Mouse (Mus musculus): ENCODE measurements around the gene Olfr589.

GRCm38 (mm10) chr7:103169697-103170096 is 13.5 kb upstream of the Olfr589 start:
- TF ChIP-seq CTCF (IDR thresholded peaks at IDR 0.05; ENCODE audit: borderline replicate concordance, control insufficient read depth, extremely low read depth, insufficient read depth, low read length, poor library complexity) (no peak), POLR2A (IDR thresholded peaks at IDR 0.05; ENCODE audit: control insufficient read depth, extremely low read depth, insufficient read depth, low read length, poor library complexity) (no peak)
